Mouse (Mus musculus): Measurements from ENCODE around the gene Gm20605. TPM values are rescaled to one million over a fixed set of nuclear protein-coding genes. Genes with fewer than 3 reads are reported as not detected.
A peak's percentile ranks its signal among the peaks of the same experiment; 100 is the strongest.
"Not testable (repeated sequence)": the region's sequence is repeated elsewhere in the genome, so short reads cannot be mapped to it uniquely, and the experiment has no call there.

Gm20605 gene
- total RNA-seq, 2 experiments from 2014 or later: 3.2 to 4.5 TPM

GRCm38 (mm10) chr5:137610548-137611244 is 18.3 kb upstream of the Gm20605 start:
- intact Hi-C loops (cut with DNase I): no loop called here
- DNase-seq (ENCODE audit: low spot score): peak; percentile 75

- intact Hi-C loops (cut with DNase I): no loop called here
- DNase-seq (ENCODE audit: low spot score): peak; percentile 69
These were observed 17.8 kb upstream of the Gm20605 start for GRCm38 (mm10) chr5:137611245-137611602.

- no peak for DNase-seq (ENCODE audit: low spot score)
- intact Hi-C loops (cut with DNase I): no loop called here
These were observed 15.9 kb upstream of the Gm20605 start for GRCm38 (mm10) chr5:137613076-137613475.

DNA sequence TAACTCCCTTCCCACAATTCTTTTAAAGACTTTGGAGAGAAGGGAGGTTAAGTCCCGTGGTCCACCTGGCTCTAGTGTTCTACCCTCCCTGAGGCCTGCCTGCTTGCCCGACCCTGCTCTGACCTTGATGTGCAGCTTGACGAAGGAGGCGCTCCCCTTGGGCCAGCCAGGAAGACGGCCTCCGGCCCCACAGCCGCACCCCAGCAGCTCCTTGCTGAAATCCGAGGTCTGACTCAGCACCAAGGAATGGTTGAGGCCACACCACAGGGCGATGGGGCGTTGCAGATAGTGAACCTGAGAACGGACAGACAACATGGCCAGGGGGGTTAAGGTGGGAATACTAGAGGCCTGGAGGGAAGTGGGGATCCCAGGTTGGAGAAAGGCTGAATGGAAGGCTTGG is 15.4 kb upstream of the Gm20605 start, which contains the start of gene Pcolce:
TSS of gene Pcolce (minus strand) at position 235 of the 400 bp plus-strand sequence.
- intact Hi-C loops (cut with DNase I): no loop called here
- DNase-seq (ENCODE audit: low spot score): no peak

DNA sequence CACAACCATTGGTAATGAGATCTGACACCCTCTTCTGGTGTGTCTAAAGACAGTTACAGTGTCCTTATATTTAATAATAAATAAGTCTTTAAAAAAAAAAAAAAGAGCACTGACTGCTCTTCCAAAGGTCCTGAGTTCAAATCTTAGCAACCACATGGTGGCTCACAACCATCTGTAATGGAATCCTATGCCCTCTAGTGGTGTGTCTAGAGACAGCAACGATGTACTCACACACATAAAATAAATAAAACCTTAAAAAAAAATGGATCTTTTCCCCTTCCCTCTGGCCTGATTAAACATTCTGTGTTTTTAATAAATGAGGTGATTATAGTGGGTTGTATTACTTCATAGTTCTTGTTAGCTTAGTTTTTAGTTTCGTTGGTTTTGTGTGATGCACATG is 14.1 kb upstream of the Gm20605 start:
- intact Hi-C loops (cut with DNase I); DNase-seq (ENCODE audit: low spot score): not testable (repeated sequence)

- no peak for DNase-seq (ENCODE audit: low spot score)
- intact Hi-C loops (cut with DNase I): no loop called here
These were observed 13.6 kb upstream of the Gm20605 start for GRCm38 (mm10) chr5:137615347-137615746.

- no peak for DNase-seq (ENCODE audit: low spot score)
- intact Hi-C loops (cut with DNase I): no loop called here
These were observed 4.9 kb upstream of the Gm20605 start for GRCm38 (mm10) chr5:137623937-137624530.

DNA sequence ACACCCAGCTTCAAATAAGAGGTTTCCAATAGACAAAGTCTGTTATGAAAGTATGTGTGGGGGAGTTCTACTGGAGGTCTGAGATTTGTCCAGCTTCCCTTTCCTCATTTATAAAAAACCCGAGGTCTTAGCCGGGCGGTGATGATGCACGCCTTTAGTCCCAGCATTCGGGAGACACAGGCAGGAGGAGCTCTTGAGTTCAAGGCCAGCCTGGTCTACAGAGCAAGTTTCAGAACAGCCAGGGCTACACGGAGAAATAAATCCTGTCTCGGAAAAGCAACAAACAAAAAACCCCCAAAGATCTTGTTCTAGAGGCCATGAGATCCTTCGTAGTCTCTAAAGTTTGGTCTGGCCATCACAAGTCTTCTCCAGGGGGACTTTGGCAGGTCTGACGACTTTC is 984 bp upstream of the Gm20605 start:
- intact Hi-C loops (cut with DNase I): no loop called here
- DNase-seq (ENCODE audit: low spot score): no peak

DNA sequence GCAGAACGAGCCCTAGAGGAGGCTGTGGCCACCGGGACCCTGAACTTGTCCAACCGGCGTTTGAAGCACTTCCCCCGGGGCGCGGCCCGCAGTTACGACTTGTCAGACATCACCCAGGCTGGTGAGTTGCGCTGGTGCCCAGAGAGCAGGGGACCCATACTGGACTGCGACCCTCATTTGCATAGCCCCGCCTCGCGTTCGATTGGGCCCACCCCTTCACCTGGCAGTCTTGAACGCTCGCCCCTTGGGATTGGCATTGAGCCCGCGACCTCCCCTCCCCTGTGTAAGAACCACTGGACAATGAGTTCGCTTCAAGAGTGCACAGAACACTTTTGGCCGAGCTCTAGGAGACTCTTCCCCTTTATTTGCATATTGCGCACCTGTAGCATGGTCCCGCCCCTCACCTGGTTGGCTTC is 339 bp downstream of the Gm20605 start:
- DNase-seq (ENCODE audit: low spot score): no peak
- intact Hi-C loops (cut with DNase I): no loop called here

DNA sequence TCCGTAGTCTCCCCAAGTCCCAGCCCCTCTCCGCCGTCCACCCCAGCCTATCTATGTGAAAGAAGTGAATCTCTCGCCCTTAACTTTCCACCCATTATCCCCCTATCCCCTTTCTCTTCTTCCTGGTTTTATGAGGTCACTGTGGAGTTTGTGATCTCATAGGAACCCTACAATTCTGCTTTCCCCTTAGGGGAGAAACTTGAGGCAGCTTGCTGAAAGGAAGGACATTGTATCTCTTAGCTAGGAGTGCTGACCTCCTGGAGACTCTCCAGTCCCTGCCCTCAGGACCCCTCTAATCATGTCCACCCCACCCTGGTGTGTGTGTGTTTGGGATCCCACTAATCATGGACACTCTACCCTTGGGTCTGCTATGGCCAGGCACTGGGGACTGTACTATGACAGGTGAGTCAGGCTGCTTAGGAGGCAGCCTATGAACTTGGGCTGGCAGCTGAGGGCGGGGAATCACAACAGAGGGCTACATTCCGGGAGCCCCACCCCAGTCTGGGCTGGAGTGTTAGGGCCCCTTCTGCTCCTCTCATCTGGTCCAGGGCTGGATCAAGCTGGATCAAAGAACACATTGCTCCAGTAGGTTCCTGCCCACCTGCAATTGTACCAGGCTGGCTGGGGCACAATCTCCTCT is 1.1 kb downstream of the Gm20605 start:
- intact Hi-C loops (cut with DNase I): no loop called here
- DNase-seq (ENCODE audit: low spot score): no peak

GRCm38 (mm10) chr5:137630602-137631001 is 1.6 kb downstream of the Gm20605 start:
- intact Hi-C loops (cut with DNase I): no loop called here
- peak; percentile 32 for DNase-seq (ENCODE audit: low spot score)

GRCm38 (mm10) chr5:137631171-137631570 is 2.2 kb downstream of the Gm20605 start:
- intact Hi-C loops (cut with DNase I): no loop called here
- DNase-seq (ENCODE audit: low spot score): peak; percentile 23

GRCm38 (mm10) chr5:137631591-137631990 is 2.6 kb downstream of the Gm20605 start:
- intact Hi-C loops (cut with DNase I): no loop called here
- no peak for DNase-seq (ENCODE audit: low spot score)

DNA sequence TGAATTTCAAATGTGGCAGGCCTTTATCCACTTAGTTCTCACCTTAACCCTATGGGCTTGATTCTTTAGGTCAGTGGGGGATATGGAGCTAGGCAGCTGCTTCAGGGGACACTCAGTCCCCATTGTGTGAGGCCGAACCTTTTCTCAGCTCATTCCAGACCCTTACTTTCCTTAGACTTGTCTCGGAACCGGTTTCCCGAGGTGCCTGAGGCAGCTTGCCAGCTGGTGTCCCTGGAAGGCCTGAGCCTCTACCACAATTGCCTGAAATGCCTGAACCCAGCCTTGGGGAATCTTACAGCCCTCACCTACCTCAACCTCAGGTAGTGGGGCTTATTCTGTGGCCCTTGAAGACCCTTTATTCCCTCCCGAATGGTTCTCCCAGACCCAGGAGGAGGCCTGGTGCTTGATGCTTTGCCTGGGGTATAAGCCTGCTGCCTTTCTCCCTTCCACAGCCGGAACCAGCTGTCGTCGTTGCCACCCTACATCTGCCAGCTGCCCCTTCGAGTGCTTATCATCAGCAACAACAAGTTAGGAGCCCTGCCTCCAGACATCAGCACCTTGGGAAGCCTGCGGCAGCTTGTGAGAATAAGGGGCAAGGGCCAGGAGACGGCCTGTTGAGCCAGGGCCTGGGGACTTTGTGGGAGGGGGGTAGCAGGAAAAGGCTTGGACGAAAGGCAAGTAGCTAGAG is 4.6 kb downstream of the Gm20605 start:
- intact Hi-C loops (cut with DNase I): no loop called here
- no peak for DNase-seq (ENCODE audit: low spot score)

- intact Hi-C loops (cut with DNase I): no loop called here
- no peak for DNase-seq (ENCODE audit: low spot score)
These were observed 10.5 kb downstream of the Gm20605 start for GRCm38 (mm10) chr5:137639472-137639871.

DNA sequence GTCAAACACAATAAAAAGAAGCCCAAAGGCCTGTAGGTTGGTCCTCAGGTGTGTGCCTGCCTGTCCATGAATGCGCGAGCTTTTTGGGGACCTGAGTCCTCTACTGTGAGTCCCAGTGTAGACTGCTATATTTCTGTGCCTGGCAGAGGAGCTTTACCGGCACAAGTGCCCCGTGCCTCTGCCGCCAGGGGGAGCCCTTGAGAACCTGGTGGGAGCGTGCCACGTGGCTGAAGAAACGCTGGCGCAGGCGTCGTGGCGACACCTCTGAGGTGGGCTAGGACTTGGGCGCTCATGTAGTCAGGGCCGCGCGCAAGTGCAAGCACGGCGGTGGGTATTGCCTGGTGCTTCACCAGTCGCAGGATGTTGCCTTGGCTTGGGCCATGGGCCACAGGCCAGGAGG is 12.1 kb downstream of the Gm20605 start, which contains the start of gene Sap25:
TSS of gene Sap25 (plus strand) at position 281 of the 400 bp plus-strand sequence.
- no peak for DNase-seq (ENCODE audit: low spot score)
- intact Hi-C loops (cut with DNase I): no loop called here

GRCm38 (mm10) chr5:137642886-137643285 is 13.9 kb downstream of the Gm20605 start:
- DNase-seq (ENCODE audit: low spot score): no peak
- intact Hi-C loops (cut with DNase I): no loop called here

DNA sequence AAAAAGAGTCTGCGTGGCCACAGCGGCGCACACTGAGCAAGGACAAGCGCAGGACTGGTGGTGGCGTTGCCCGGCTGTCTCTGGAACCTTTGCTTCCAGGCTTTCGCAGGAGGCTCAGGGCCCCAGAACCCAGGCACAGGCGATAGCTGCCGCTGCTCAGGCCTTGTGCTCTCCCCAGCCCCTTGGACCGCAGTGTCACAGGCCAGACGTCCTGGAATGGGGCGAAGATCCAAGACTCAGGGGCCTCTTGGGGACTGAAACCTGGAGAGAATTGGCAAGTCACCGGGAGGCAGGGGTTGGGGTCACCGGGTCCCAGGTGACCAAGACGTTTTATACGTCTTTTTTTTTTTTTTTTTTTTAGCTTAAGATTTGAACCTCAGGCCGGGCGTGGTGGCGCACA is 15.5 kb downstream of the Gm20605 start:
- intact Hi-C loops (cut with DNase I): no loop called here
- DNase-seq (ENCODE audit: low spot score): no peak

DNA sequence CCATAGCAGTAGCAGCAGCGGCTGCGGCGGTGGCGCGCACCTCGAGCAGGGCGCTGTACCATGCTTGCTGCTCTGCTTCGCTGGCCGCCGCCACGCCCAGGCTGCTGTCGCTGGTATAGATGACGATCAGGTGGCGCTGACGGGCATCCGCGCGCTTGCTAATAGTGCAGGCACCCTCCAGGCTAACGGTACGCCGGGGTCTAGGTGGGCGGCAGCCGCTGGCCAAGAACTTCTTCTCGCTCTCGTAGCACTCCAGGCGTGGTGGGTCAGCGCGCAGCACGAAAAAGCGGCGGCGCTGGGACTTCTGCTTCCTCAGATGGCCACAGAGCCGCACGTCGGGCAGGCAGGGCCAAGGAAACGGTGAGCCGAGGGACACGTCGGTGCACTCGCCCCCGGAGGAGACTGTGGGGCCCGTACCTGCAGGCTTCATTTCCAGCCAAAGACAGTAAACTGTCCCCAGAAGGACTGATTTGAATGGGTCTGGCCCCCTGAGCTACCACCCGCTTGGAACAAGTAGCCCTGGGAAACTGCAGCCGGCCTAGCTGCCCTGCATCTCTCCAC is 16.2 kb downstream of the Gm20605 start:
- no peak for DNase-seq (ENCODE audit: low spot score)
- intact Hi-C loops (cut with DNase I): no loop called here

DNA sequence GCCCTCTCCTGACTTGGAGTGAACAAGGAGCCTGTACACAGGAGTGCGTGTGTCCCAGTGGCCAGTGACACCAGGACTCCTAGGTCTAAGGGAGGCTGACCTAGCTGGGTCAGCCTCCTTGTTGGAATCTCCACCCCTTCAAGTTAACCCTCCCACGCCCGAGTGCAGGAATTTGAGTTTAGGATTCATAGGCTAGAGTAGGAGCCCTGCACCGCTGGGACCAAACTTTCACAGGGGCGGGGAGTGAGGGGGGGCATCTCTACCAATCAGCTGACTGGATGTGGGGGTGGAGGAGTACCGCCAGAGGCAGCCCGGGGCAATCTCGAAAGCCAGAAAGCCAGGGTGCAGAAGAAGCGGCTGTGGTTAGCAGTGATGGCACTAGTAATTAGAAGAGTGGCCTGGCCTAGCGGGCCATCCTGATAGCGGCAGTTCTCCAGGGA is 16.7 kb downstream of the Gm20605 start, which contains the start of gene Irs3:
TSS of gene Irs3 (minus strand) at position 63 of the 440 bp plus-strand sequence.
- peak; percentile 21 for DNase-seq (ENCODE audit: low spot score)
- intact Hi-C loops (cut with DNase I): no loop called here

Data from heart, postnatal 25 days (tissue).